ENCODE assay signal across 14 mouse cellular contexts in genomic region chr2:131265056-131265455, GRCm38 (mm10). TPM values are rescaled to one million over a fixed set of nuclear protein-coding genes. Genes with fewer than 3 reads are reported as not detected.
DNase-seq lines count a peak whose midpoint lies in the region; ATAC-seq lines count a peak whose summit lies in the region.
"Had no signal": no experiment of that assay in that cellular context is flagged by ENCODE, and none has a peak within 500 bp of the region (broad histone marks: within the 10 kb centered on the region; RNA-seq: fewer than 3 reads in every experiment).

No protein-coding gene starts in this region.

- no peaks in the 10 kb centered on the region for H3K9me3 ChIP-seq in hindbrain, embryonic 13.5 days
- H3K9me3 ChIP-seq in hindbrain, embryonic 12.5 days (replicated peaks) = no peaks in the 10 kb centered on the region
- no peaks in the 10 kb centered on the region for H3K9me3 ChIP-seq in midbrain, embryonic 14.5 days (ENCODE audit: control insufficient read depth, low read length)
- H3K9me3 ChIP-seq in midbrain, embryonic 16.5 days (replicated peaks; ENCODE audit: control insufficient read depth, low read length, poor library complexity, severe bottlenecking) = no peaks in the 10 kb centered on the region
- no peaks in the 10 kb centered on the region for H3K9me3 ChIP-seq in liver, embryonic 16.5 days (replicated peaks; ENCODE audit: control insufficient read depth, low read length)
- H3K9me3 ChIP-seq: heart, embryonic 12.5 days; hindbrain, embryonic 15.5 days had no signal

- H3K4me1 ChIP-seq in hindbrain, embryonic 13.5 days (replicated peaks) = peaks cover 36% of the 10 kb centered on the region
- H3K4me1 ChIP-seq in hindbrain, embryonic 12.5 days = peaks cover 28% of the 10 kb centered on the region
- peaks cover 23% of the 10 kb centered on the region for H3K4me1 ChIP-seq in midbrain, embryonic 14.5 days (ENCODE audit: control insufficient read depth, insufficient read depth, low read length)
- peaks cover 33% of the 10 kb centered on the region for H3K4me1 ChIP-seq in midbrain, embryonic 16.5 days (ENCODE audit: control insufficient read depth, insufficient read depth, low read length)
- peaks cover 34% of the 10 kb centered on the region for H3K4me1 ChIP-seq in liver, embryonic 16.5 days (ENCODE audit: control insufficient read depth, low read depth, low read length)

- 0 out of 2 replicates have a peak overlapping the region, but pooled peaks have one; percentile 81 for H3K4me2 ChIP-seq in hindbrain, embryonic 13.5 days
- no peak overlapping the region for H3K4me2 ChIP-seq in hindbrain, embryonic 12.5 days (replicated peaks)
- H3K4me2 ChIP-seq in midbrain, embryonic 14.5 days (ENCODE audit: low read length) = 0 out of 2 replicates have a peak overlapping the region, but pooled peaks have one; percentile 83
- no peak overlapping the region for H3K4me2 ChIP-seq in midbrain, embryonic 16.5 days (ENCODE audit: low read length)
- H3K4me2 ChIP-seq in liver, embryonic 16.5 days (ENCODE audit: low read depth, low read length) = peak overlapping the region; percentile 70; the same call in 1 of the 2 replicates

- peak; percentile 43 for DNase-seq in adrenal gland, postnatal 10 days
- no peak for DNase-seq in adrenal gland, postnatal 25 days
- DNase-seq in midbrain, embryonic 14.5 days = no peak
- no peak for DNase-seq in testis, postnatal 14 days (ENCODE audit: low spot score)
- DNase-seq: cerebellum, adult 11-12 months; gastrocnemius, postnatal 14 days; kidney, postnatal 14 days; left cerebral cortex, postnatal 4 days had no signal

- 93% methylated on average over 2 of the region's 2 CpGs for WGBS in hindbrain, embryonic 13.5 days
- WGBS in hindbrain, embryonic 12.5 days = 90% methylated on average over 2 of the region's 2 CpGs
- WGBS in midbrain, embryonic 14.5 days = 77% methylated on average over 2 of the region's 2 CpGs
- WGBS in midbrain, embryonic 16.5 days = 75% methylated on average over 2 of the region's 2 CpGs
- 89% methylated on average over 2 of the region's 2 CpGs for WGBS in liver, embryonic 16.5 days (ENCODE audit: insufficient replicate concordance)

- H3K36me3 ChIP-seq in hindbrain, embryonic 13.5 days = no peaks in the 10 kb centered on the region
- no peaks in the 10 kb centered on the region for H3K36me3 ChIP-seq in hindbrain, embryonic 12.5 days
- no peaks in the 10 kb centered on the region for H3K36me3 ChIP-seq in midbrain, embryonic 14.5 days (ENCODE audit: control insufficient read depth, insufficient read depth, low read length)
- no peaks in the 10 kb centered on the region for H3K36me3 ChIP-seq in midbrain, embryonic 16.5 days (ENCODE audit: control insufficient read depth, insufficient read depth, low read length)
- 0 out of 2 replicates have a peak, but pooled peaks cover 2% of the 10 kb centered on the region for H3K36me3 ChIP-seq in liver, embryonic 16.5 days (ENCODE audit: control insufficient read depth, insufficient read depth)
- H3K36me3 ChIP-seq: hindbrain, embryonic 15.5 days had no signal

- no peaks in the 10 kb centered on the region for H3K27me3 ChIP-seq in hindbrain, embryonic 13.5 days
- no peaks in the 10 kb centered on the region for H3K27me3 ChIP-seq in hindbrain, embryonic 12.5 days
- no peaks in the 10 kb centered on the region for H3K27me3 ChIP-seq in midbrain, embryonic 14.5 days (ENCODE audit: control insufficient read depth, insufficient read depth, low read length)
- no peaks in the 10 kb centered on the region for H3K27me3 ChIP-seq in midbrain, embryonic 16.5 days (ENCODE audit: control insufficient read depth, insufficient read depth, low read depth, low read length)
- H3K27me3 ChIP-seq in liver, embryonic 16.5 days (ENCODE audit: control insufficient read depth, insufficient read depth, low read depth, low read length) = no peaks in the 10 kb centered on the region
- H3K27me3 ChIP-seq: heart, embryonic 12.5 days; hindbrain, embryonic 15.5 days had no signal

- H3K4me3 ChIP-seq in hindbrain, embryonic 13.5 days = no peak overlapping the region
- H3K4me3 ChIP-seq in hindbrain, embryonic 12.5 days = no peak overlapping the region
- no peak overlapping the region for H3K4me3 ChIP-seq in midbrain, embryonic 14.5 days (replicated peaks; ENCODE audit: low read depth, low read length)
- no peak overlapping the region for H3K4me3 ChIP-seq in midbrain, embryonic 16.5 days (ENCODE audit: low read depth, low read length)
- H3K4me3 ChIP-seq in liver, embryonic 16.5 days (ENCODE audit: low read depth, low read length) = no peak overlapping the region
- H3K4me3 ChIP-seq: heart, embryonic 12.5 days; hindbrain, embryonic 15.5 days had no signal

- no peak overlapping the region for H3K9ac ChIP-seq in hindbrain, embryonic 13.5 days
- no peak overlapping the region for H3K9ac ChIP-seq in hindbrain, embryonic 12.5 days
- H3K9ac ChIP-seq in midbrain, embryonic 14.5 days (replicated peaks; ENCODE audit: low read length) = no peak overlapping the region
- no peak overlapping the region for H3K9ac ChIP-seq in midbrain, embryonic 16.5 days (ENCODE audit: low read depth, low read length)
- H3K9ac ChIP-seq in liver, embryonic 16.5 days (ENCODE audit: low read depth, low read length) = peak overlapping the region; percentile 14; the same call in 1 of the 2 replicates
- H3K9ac ChIP-seq: heart, embryonic 12.5 days; hindbrain, embryonic 15.5 days had no signal

- H3K27ac ChIP-seq in hindbrain, embryonic 13.5 days = no peak overlapping the region
- no peak overlapping the region for H3K27ac ChIP-seq in hindbrain, embryonic 12.5 days
- no peak overlapping the region for H3K27ac ChIP-seq in midbrain, embryonic 14.5 days (replicated peaks; ENCODE audit: low read depth, low read length)
- no peak overlapping the region for H3K27ac ChIP-seq in midbrain, embryonic 16.5 days (ENCODE audit: low read length)
- H3K27ac ChIP-seq in liver, embryonic 16.5 days (ENCODE audit: low read length) = no peak overlapping the region
- H3K27ac ChIP-seq: hindbrain, embryonic 15.5 days had no signal

- ATAC-seq in hindbrain, embryonic 13.5 days (ENCODE audit: low FRiP score) = no peak
- ATAC-seq in hindbrain, embryonic 12.5 days (ENCODE audit: low FRiP score) = no peak
- no peak for ATAC-seq in midbrain, embryonic 14.5 days (ENCODE audit: low FRiP score, low TSS enrichment)
- no peak for ATAC-seq in midbrain, embryonic 16.5 days
- no peak for ATAC-seq in liver, embryonic 16.5 days (ENCODE audit: low read depth)

RNA-seq across cellular contexts. Expression of gene Pank2, which starts 2.8 kb away (rescaled TPM):
- total RNA-seq in adrenal gland, postnatal 10 days (2021) = 10 to 100 TPM; 52.7 to 57.7 TPM
- total RNA-seq in adrenal gland, postnatal 25 days (2021) = 65.7 and 72.4 TPM in 2 replicates
- 28.4 and 30.9 TPM in 2 replicates for polyA plus RNA-seq in hindbrain, embryonic 13.5 days (2015; fragmentation: Nextera tagmentation; extraction: Ambion mirVana)
- polyA plus RNA-seq in hindbrain, embryonic 12.5 days (2016; fragmentation: Nextera tagmentation; extraction: Ambion mirVana) = 57.4 and 62.2 TPM in 2 replicates
- polyA plus RNA-seq in midbrain, embryonic 14.5 days (2014; fragmentation: Nextera tagmentation; extraction: Ambion mirVana) = 26.4 and 34.9 TPM in 2 replicates
- polyA plus RNA-seq in midbrain, embryonic 16.5 days (2015; fragmentation: Nextera tagmentation; extraction: Ambion mirVana) = 20.3 and 22.6 TPM in 2 replicates
- 15.6 and 16.9 TPM in 2 replicates for polyA plus RNA-seq in liver, embryonic 16.5 days (2015; fragmentation: Nextera tagmentation; extraction: Ambion mirVana)

RNA-seq across cellular contexts. Expression of gene Mavs, which starts 31.2 kb away (rescaled TPM):
- total RNA-seq in adrenal gland, postnatal 10 days (2021) = 10 to 100 TPM; 36.2 to 46.4 TPM
- 44.2 and 45.9 TPM in 2 replicates for total RNA-seq in adrenal gland, postnatal 25 days (2021)
- polyA plus RNA-seq in hindbrain, embryonic 13.5 days (2015; fragmentation: Nextera tagmentation; extraction: Ambion mirVana) = 6.7 and 6.9 TPM in 2 replicates
- polyA plus RNA-seq in hindbrain, embryonic 12.5 days (2016; fragmentation: Nextera tagmentation; extraction: Ambion mirVana) = 10.6 and 11.6 TPM in 2 replicates
- polyA plus RNA-seq in midbrain, embryonic 14.5 days (2014; fragmentation: Nextera tagmentation; extraction: Ambion mirVana) = 3.8 and 6.8 TPM in 2 replicates
- polyA plus RNA-seq in midbrain, embryonic 16.5 days (2015; fragmentation: Nextera tagmentation; extraction: Ambion mirVana) = 6.7 and 6.9 TPM in 2 replicates
- polyA plus RNA-seq in liver, embryonic 16.5 days (2015; fragmentation: Nextera tagmentation; extraction: Ambion mirVana) = 29.1 and 32.0 TPM in 2 replicates

RNA-seq across cellular contexts. Expression of gene Ap5s1, which starts 58.2 kb away (rescaled TPM):
- total RNA-seq in adrenal gland, postnatal 10 days (2021) = 10 to 100 TPM; 16.9 to 25.8 TPM
- 18.6 and 24.5 TPM in 2 replicates for total RNA-seq in adrenal gland, postnatal 25 days (2021)
- polyA plus RNA-seq in hindbrain, embryonic 13.5 days (2015; fragmentation: Nextera tagmentation; extraction: Ambion mirVana) = 31.0 and 35.8 TPM in 2 replicates
- 28.4 and 29.1 TPM in 2 replicates for polyA plus RNA-seq in hindbrain, embryonic 12.5 days (2016; fragmentation: Nextera tagmentation; extraction: Ambion mirVana)
- polyA plus RNA-seq in midbrain, embryonic 14.5 days (2014; fragmentation: Nextera tagmentation; extraction: Ambion mirVana) = 32.5 and 34.3 TPM in 2 replicates
- polyA plus RNA-seq in midbrain, embryonic 16.5 days (2015; fragmentation: Nextera tagmentation; extraction: Ambion mirVana) = 33.0 and 34.7 TPM in 2 replicates
- polyA plus RNA-seq in liver, embryonic 16.5 days (2015; fragmentation: Nextera tagmentation; extraction: Ambion mirVana) = 16.4 and 18.4 TPM in 2 replicates

Comparison
In these comparisons a context has a peak if more than half of its experiments do, and no peak if none do; other contexts are left out.
1. H3K4me2 ChIP-seq: peak in hindbrain, embryonic 13.5 days (single experiment), midbrain, embryonic 14.5 days (single experiment) and liver, embryonic 16.5 days (single experiment); none in hindbrain, embryonic 12.5 days (single experiment) and midbrain, embryonic 16.5 days (single experiment).